In the genomic region with DNA sequence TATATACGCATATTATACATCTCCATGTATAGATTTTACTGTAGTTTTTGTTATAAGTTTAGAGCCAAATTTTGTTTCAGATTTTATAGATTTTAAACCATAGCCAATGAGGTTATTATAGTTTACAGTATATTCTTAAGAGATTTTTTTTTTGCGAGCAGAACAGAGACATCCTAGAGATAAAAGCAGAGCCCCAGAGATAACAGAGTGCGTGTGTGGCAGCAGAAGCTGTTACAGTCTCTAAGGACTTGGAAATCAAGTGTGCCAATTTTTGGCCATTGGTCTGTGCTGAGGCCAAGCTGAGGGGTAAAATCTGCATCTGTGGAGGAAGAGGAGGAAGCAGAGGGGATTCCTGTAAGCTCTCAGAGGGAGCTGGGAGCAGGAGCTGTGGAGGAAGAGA, we compare ENCODE assay signal across 20 mouse cellular contexts.
"Had no signal": no experiment of that assay in that cellular context is flagged by ENCODE, and none has a peak within 500 bp of the region (broad histone marks: within the 10 kb centered on the region; RNA-seq: fewer than 3 reads in every experiment).

No protein-coding gene starts in this region.

- H3K27me3 ChIP-seq: lung, embryonic 15.5 days; midbrain, embryonic 12.5 days; neural tube, embryonic 13.5 days; neural tube, embryonic 15.5 days had no signal

- H3K36me3 ChIP-seq: lung, embryonic 15.5 days; midbrain, embryonic 10.5 days; midbrain, embryonic 12.5 days; neural tube, embryonic 13.5 days; neural tube, embryonic 15.5 days had no signal

- H3K9ac ChIP-seq: liver, postnatal 0 days; lung, embryonic 15.5 days; midbrain, embryonic 12.5 days; neural tube, embryonic 13.5 days; neural tube, embryonic 15.5 days had no signal

- DNase-seq: liver, postnatal 0 days; lung, adult 2 months; lung, postnatal 4 days; midbrain, embryonic 14.5 days; retina, postnatal 1 day; right cerebral cortex, adult 18-20 months; right cerebral cortex, postnatal 25 days; right cerebral cortex, postnatal 4 days; spleen, adult 18-20 months; thymus, adult 18-20 months; thymus, postnatal 25 days; thymus, postnatal 4 days had no signal

- H3K27ac ChIP-seq: lung, embryonic 15.5 days; midbrain, embryonic 10.5 days; midbrain, embryonic 12.5 days; neural tube, embryonic 13.5 days; neural tube, embryonic 15.5 days had no signal

- H3K4me1 ChIP-seq: lung, embryonic 15.5 days; midbrain, embryonic 10.5 days; midbrain, embryonic 12.5 days; neural tube, embryonic 13.5 days; neural tube, embryonic 15.5 days had no signal

- H3K9me3 ChIP-seq: lung, embryonic 15.5 days; midbrain, embryonic 10.5 days; midbrain, embryonic 12.5 days; neural tube, embryonic 13.5 days; neural tube, embryonic 15.5 days had no signal

- H3K4me3 ChIP-seq: lung, embryonic 15.5 days; midbrain, embryonic 10.5 days; midbrain, embryonic 12.5 days; myocyte; neural tube, embryonic 13.5 days; neural tube, embryonic 15.5 days had no signal

- ATAC-seq: liver, postnatal 0 days; lung, postnatal 0 days; midbrain, embryonic 16.5 days had no signal

- H3K4me2 ChIP-seq: lung, embryonic 15.5 days; midbrain, embryonic 12.5 days; neural tube, embryonic 13.5 days; neural tube, embryonic 15.5 days had no signal
